Mouse (Mus musculus): Measurements from ENCODE around the gene Mrpl51. TPM values are rescaled to one million over a fixed set of nuclear protein-coding genes. Genes with fewer than 3 reads are reported as not detected.

The Mrpl51 gene
- polyA plus RNA-seq, 1 experiment from 2014 or later = 132 TPM

DNA sequence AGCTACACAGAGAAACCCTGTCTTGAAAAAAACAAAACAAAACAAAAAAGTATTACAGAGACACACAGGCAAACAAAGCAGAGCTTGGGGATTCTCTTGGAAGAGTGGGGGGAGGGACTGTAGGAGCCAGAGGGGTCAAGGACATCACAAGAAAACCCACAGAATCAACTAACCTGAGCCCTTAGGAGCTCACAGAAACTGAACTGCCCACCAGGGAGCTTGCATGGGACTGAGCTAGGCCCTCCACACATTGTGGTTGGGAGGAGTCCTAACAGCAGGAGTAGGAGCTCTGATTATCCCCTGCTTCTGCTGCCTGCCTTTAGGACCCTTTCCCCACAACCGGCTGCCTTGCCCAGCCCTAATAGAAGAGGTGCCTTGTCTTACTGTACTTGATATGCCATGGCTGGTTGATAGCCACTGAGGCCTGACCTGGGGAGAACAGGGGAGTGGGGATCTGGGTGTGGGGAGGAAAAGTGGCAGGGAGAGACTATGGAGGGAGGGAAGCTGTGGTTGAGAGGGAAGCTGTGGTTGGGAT, 4.0 kb downstream of the Mrpl51 start:
- Histone ChIP-seq H3K4me2 (ENCODE audit: low read length) (no peak overlapping the region), H3K9ac (ENCODE audit: low read depth, low read length) (no peak overlapping the region), H3K27ac (ENCODE audit: low read length) (no peak overlapping the region), H3K36me3 (ENCODE audit: control insufficient read depth, insufficient read depth, low read length) (peaks cover 4% of the 10 kb centered on the region; the same call in 1 of the 2 replicates), H3K27me3 (ENCODE audit: control insufficient read depth, insufficient read depth, low read depth, low read length) (no peaks in the 10 kb centered on the region), H3K4me1 (ENCODE audit: control insufficient read depth, insufficient read depth, low read length) (peaks cover 11% of the 10 kb centered on the region), H3K9me3 (replicated peaks; ENCODE audit: control insufficient read depth, low read length, poor library complexity, severe bottlenecking) (no peaks in the 10 kb centered on the region), H3K4me3 (ENCODE audit: low read depth, low read length) (no peak overlapping the region)
- 17% methylated on average over 1 of the region's 1 CpGs for WGBS
- ATAC-seq = no peak

DNA sequence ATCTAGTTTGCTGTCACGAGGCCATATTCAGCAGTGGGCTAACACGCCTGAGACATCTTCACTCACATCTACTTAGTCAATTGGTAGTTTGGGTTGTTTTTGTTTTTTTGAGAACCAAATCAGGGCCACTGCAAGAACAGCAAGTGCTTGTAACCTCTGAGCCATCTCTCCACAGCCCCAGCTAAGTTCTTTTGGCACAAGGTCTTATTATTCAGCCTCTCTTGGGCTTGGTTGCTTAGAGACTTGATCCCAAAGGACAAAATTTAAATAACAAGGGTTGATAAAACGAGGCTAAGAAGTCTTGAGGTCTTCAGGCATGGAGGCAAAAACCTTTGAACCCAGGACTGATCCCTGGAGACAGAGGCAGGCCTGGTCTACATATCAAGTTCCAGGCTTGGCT, 4.7 kb downstream of the Mrpl51 start:
- WGBS = 25% methylated on average over 3 of the region's 3 CpGs
- no peaks in the 10 kb centered on the region for H3K27me3 ChIP-seq (ENCODE audit: control insufficient read depth, insufficient read depth, low read depth, low read length)
- peaks cover 9% of the 10 kb centered on the region for H3K4me1 ChIP-seq (ENCODE audit: control insufficient read depth, insufficient read depth, low read length)
- no peak overlapping the region for H3K4me2 ChIP-seq (ENCODE audit: low read length)
- peaks cover 4% of the 10 kb centered on the region; the same call in 1 of the 2 replicates for H3K36me3 ChIP-seq (ENCODE audit: control insufficient read depth, insufficient read depth, low read length)
- no peaks in the 10 kb centered on the region for H3K9me3 ChIP-seq (replicated peaks; ENCODE audit: control insufficient read depth, low read length, poor library complexity, severe bottlenecking)
- no peak overlapping the region for H3K27ac ChIP-seq (ENCODE audit: low read length)
- H3K4me3 ChIP-seq (ENCODE audit: low read depth, low read length) = no peak overlapping the region
- no peak overlapping the region for H3K9ac ChIP-seq (ENCODE audit: low read depth, low read length)
- no peak for ATAC-seq

DNA sequence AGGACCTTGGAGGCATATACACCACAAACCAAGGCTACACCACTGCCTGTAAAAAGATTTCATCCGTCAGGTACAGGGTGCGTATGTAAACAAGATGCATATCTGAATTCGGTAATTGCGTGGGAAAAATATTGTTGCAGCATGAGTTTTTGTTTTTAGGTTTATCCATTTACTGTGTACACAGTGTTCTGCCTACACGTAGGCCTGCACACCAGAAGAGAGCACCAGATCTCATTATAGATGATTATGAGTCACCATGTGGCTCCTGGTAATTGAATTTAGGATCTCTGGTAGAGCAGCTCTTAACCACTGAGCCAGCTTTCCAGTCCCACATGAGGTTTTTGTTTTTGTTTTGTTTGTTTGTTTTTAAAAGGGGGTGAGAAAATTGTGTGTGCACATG, 5.6 kb downstream of the Mrpl51 start:
- H3K4me1 ChIP-seq (ENCODE audit: control insufficient read depth, insufficient read depth, low read length) = peaks cover 9% of the 10 kb centered on the region
- peaks cover 4% of the 10 kb centered on the region; the same call in 1 of the 2 replicates for H3K36me3 ChIP-seq (ENCODE audit: control insufficient read depth, insufficient read depth, low read length)
- no peaks in the 10 kb centered on the region for H3K9me3 ChIP-seq (replicated peaks; ENCODE audit: control insufficient read depth, low read length, poor library complexity, severe bottlenecking)
- H3K4me3 ChIP-seq (ENCODE audit: low read depth, low read length) = no peak overlapping the region
- no peak overlapping the region for H3K9ac ChIP-seq (ENCODE audit: low read depth, low read length)
- H3K27me3 ChIP-seq (ENCODE audit: control insufficient read depth, insufficient read depth, low read depth, low read length) = no peaks in the 10 kb centered on the region
- H3K4me2 ChIP-seq (ENCODE audit: low read length) = no peak overlapping the region
- WGBS = 82% methylated on average over 5 of the region's 5 CpGs
- ATAC-seq = no peak
- no peak overlapping the region for H3K27ac ChIP-seq (ENCODE audit: low read length)

DNA sequence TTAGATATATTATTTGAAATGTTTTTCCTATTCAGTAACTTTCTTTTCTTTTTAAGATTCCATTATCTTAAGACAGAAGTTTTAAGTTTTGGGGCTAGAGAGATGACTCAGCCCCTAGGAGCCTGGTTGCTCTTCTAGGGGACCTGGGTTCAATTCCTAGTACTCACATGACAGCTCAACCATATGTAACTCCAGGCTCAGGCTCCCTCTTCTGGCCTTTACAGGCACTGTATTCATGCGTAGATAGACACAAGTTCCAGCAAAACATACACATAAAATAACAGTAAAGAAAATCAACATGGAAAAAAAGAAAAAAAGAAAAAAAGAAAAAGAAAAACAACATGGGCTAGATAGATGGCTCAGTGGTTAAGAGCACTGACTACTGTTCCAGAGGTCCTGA, 18.8 kb downstream of the Mrpl51 start:
- Histone ChIP-seq H3K27ac (ENCODE audit: low read length) (no peak overlapping the region), H3K4me1 (ENCODE audit: control insufficient read depth, insufficient read depth, low read length) (no peaks in the 10 kb centered on the region), H3K4me3 (ENCODE audit: low read depth, low read length) (no peak overlapping the region), H3K27me3 (ENCODE audit: control insufficient read depth, insufficient read depth, low read depth, low read length) (peaks cover 5% of the 10 kb centered on the region; the same call in 1 of the 2 replicates), H3K4me2 (ENCODE audit: low read length) (no peak overlapping the region), H3K9ac (ENCODE audit: low read depth, low read length) (no peak overlapping the region), H3K36me3 (ENCODE audit: control insufficient read depth, insufficient read depth, low read length) (no peaks in the 10 kb centered on the region), H3K9me3 (replicated peaks; ENCODE audit: control insufficient read depth, low read length, poor library complexity, severe bottlenecking) (no peaks in the 10 kb centered on the region)
- ATAC-seq = no peak
- 93% methylated on average over 1 of the region's 1 CpGs for WGBS

DNA sequence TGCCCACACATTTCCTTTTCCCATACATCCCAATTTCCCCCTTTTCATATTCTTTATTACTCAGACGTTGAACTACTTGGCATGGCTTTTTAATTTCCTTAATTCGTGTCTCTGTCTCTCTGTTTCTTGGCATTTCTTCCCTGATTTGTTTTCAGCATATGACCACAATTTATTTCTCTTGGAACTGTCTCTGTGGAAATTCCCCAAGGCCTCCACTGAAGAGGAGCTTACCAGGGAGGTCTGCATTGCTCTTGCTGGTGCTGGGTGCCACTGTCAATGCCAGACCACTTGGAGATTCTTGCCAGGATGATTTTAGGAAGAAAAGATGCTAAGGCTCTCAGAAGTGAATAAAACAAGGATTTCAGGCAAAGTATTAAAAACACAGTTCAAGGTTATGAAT, 21.0 kb downstream of the Mrpl51 start:
- 58% methylated on average over 2 of the region's 2 CpGs for WGBS
- Histone ChIP-seq H3K27ac (ENCODE audit: low read length) (no peak overlapping the region), H3K4me1 (ENCODE audit: control insufficient read depth, insufficient read depth, low read length) (peaks cover 7% of the 10 kb centered on the region), H3K9me3 (replicated peaks; ENCODE audit: control insufficient read depth, low read length, poor library complexity, severe bottlenecking) (no peaks in the 10 kb centered on the region), H3K4me2 (ENCODE audit: low read length) (no peak overlapping the region), H3K27me3 (ENCODE audit: control insufficient read depth, insufficient read depth, low read depth, low read length) (peaks cover 5% of the 10 kb centered on the region; the same call in 1 of the 2 replicates), H3K36me3 (ENCODE audit: control insufficient read depth, insufficient read depth, low read length) (no peaks in the 10 kb centered on the region), H3K4me3 (ENCODE audit: low read depth, low read length) (no peak overlapping the region), H3K9ac (ENCODE audit: low read depth, low read length) (no peak overlapping the region)
- ATAC-seq = no peak

DNA sequence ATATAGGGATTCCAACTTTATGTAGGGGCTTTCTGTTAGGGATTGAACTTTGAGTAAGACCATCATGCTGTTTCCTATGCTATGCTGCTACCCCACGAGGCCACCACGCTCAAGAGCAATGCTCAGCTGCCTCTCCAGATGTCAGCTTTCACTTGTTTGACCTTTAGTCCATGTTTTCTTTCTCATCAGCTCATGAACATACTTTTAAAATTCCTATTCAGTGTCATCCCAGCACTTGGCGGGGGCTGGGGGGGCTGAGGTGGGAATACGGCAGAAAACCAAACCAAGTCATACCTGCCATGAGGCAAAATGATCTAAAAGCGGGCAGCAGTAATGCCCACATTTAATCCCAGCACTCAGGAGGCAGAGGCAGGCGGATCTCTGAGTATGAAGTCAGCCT, 21.5 kb downstream of the Mrpl51 start:
- no peaks in the 10 kb centered on the region for H3K36me3 ChIP-seq (ENCODE audit: control insufficient read depth, insufficient read depth, low read length)
- no peak for ATAC-seq
- H3K9ac ChIP-seq (ENCODE audit: low read depth, low read length) = no peak overlapping the region
- 79% methylated on average over 6 of the region's 6 CpGs for WGBS
- no peaks in the 10 kb centered on the region for H3K9me3 ChIP-seq (replicated peaks; ENCODE audit: control insufficient read depth, low read length, poor library complexity, severe bottlenecking)
- peaks cover 5% of the 10 kb centered on the region; the same call in 1 of the 2 replicates for H3K27me3 ChIP-seq (ENCODE audit: control insufficient read depth, insufficient read depth, low read depth, low read length)
- no peak overlapping the region for H3K4me3 ChIP-seq (ENCODE audit: low read depth, low read length)
- peaks cover 7% of the 10 kb centered on the region for H3K4me1 ChIP-seq (ENCODE audit: control insufficient read depth, insufficient read depth, low read length)
- H3K4me2 ChIP-seq (ENCODE audit: low read length) = no peak overlapping the region
- H3K27ac ChIP-seq (ENCODE audit: low read length) = no peak overlapping the region

DNA sequence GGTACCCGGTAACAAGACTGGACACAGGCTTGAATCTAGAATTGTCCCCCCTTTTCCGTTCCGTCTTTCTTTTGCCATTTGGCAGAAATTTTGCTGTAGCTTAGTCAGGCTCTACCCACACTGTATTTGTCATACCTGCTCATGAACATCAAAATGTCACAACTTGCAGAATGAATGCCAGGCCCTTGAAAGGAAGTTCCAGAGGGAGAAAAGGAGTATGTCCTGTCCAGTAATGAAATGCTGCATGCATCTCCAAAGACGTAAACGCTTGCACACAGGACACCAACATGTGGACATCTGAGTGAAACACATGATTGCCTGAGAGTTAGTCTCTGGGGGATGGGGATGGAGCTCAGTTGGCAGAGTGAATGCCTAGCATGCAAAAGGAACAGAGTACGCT, 22.1 kb downstream of the Mrpl51 start:
- Histone ChIP-seq H3K27me3 (ENCODE audit: control insufficient read depth, insufficient read depth, low read depth, low read length) (peaks cover 5% of the 10 kb centered on the region; the same call in 1 of the 2 replicates), H3K4me1 (ENCODE audit: control insufficient read depth, insufficient read depth, low read length) (peaks cover 7% of the 10 kb centered on the region), H3K4me3 (ENCODE audit: low read depth, low read length) (no peak overlapping the region), H3K9ac (ENCODE audit: low read depth, low read length) (no peak overlapping the region), H3K36me3 (ENCODE audit: control insufficient read depth, insufficient read depth, low read length) (no peaks in the 10 kb centered on the region), H3K9me3 (replicated peaks; ENCODE audit: control insufficient read depth, low read length, poor library complexity, severe bottlenecking) (no peaks in the 10 kb centered on the region), H3K4me2 (ENCODE audit: low read length) (no peak overlapping the region), H3K27ac (ENCODE audit: low read length) (no peak overlapping the region)
- 87% methylated on average over 6 of the region's 6 CpGs for WGBS
- no peak for ATAC-seq

DNA sequence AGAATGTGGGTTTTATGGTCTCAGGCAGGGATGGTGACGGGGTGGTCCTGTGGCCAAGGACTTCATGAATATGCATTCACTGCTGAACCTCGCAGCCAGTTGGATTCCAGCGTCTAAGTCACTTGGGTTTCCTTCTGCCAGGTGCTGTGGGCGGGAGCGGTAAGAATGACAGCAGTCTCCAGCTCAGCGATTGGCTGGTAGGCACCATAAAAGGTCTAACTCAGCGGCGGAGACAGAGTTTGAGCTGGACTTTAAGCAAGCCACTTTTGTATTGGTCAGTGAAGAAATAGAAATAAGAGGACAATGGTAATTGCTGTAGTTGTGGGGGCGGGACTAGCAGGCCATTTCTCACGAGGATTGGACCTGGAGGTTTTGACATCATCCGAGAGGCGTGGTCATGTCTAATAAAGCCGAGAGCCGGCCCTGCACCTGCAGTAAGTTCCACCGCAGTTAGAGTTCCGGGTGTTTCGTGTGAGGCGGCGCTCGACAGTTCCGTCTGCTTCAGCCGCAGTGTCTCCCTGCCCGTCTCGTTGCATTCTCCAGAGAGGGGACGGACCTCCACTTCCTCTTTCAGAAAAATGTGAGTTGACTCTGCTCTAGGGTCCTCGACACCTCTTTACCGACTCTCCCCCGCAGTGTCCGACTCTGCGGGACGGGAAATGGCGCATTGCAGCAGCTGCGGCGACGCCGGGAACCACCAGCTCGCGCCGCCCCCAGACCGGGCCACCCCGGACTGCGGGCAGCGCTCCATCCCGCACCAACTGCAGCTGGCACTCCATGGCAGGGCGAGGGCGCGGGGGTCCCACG, 23.8 kb downstream of the Mrpl51 start, which contains the start of gene Vamp1:
TSS of gene Vamp1 (plus strand) at position 404 of the 807 bp plus-strand sequence.
- peaks cover 5% of the 10 kb centered on the region; the same call in 1 of the 2 replicates for H3K27me3 ChIP-seq (ENCODE audit: control insufficient read depth, insufficient read depth, low read depth, low read length)
- H3K27ac ChIP-seq (ENCODE audit: low read length) = peak within 1 kb of the TSS; percentile 85
- no peaks in the 10 kb centered on the region for H3K9me3 ChIP-seq (replicated peaks; ENCODE audit: control insufficient read depth, low read length, poor library complexity, severe bottlenecking)
- H3K4me2 ChIP-seq (ENCODE audit: low read length) = peak within 1 kb of the TSS; percentile 63
- under 1% methylated on average over 48 of the region's 48 CpGs for WGBS
- H3K4me3 ChIP-seq (ENCODE audit: low read depth, low read length) = peak within 1 kb of the TSS; percentile 58
- H3K4me1 ChIP-seq (ENCODE audit: control insufficient read depth, insufficient read depth, low read length) = peaks cover 7% of the 10 kb centered on the region
- peak; percentile 98 for ATAC-seq
- no peaks in the 10 kb centered on the region for H3K36me3 ChIP-seq (ENCODE audit: control insufficient read depth, insufficient read depth, low read length)
- peak within 1 kb of the TSS; percentile 79 for H3K9ac ChIP-seq (ENCODE audit: low read depth, low read length)

DNA sequence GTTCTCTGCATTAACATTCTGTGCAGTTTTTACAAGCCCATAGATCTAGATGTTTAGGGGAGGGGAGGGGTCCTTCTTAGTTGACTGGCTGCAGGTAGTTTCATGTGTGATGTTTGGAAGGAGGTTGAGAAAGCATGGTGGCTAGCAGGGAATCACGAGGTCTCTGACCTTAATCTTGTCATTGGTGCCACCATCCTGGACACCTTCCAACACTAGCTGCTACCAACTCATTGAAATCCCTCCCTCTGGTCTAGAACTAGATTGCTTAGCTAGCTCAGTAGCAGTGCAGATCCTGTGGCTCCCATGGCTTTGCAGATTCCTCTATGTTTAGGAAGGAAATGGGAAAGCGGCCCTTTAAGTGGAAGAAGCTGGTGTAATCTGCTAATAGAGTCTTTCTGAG, 25.3 kb downstream of the Mrpl51 start:
- peaks cover 5% of the 10 kb centered on the region; the same call in 1 of the 2 replicates for H3K27me3 ChIP-seq (ENCODE audit: control insufficient read depth, insufficient read depth, low read depth, low read length)
- no peak overlapping the region for H3K27ac ChIP-seq (ENCODE audit: low read length)
- no peaks in the 10 kb centered on the region for H3K9me3 ChIP-seq (replicated peaks; ENCODE audit: control insufficient read depth, low read length, poor library complexity, severe bottlenecking)
- no peak overlapping the region for H3K4me3 ChIP-seq (ENCODE audit: low read depth, low read length)
- ATAC-seq = no peak
- H3K36me3 ChIP-seq (ENCODE audit: control insufficient read depth, insufficient read depth, low read length) = no peaks in the 10 kb centered on the region
- WGBS = 78% methylated on average over 2 of the region's 2 CpGs
- no peak overlapping the region for H3K9ac ChIP-seq (ENCODE audit: low read depth, low read length)
- no peak overlapping the region for H3K4me2 ChIP-seq (ENCODE audit: low read length)
- H3K4me1 ChIP-seq (ENCODE audit: control insufficient read depth, insufficient read depth, low read length) = peaks cover 7% of the 10 kb centered on the region
